Mouse (Mus musculus): ENCODE measurements around the gene Lipo3. TPM values are rescaled to one million over a fixed set of nuclear protein-coding genes. Genes with fewer than 3 reads are reported as not detected.
"Not testable (repeated sequence)": the region's sequence is repeated elsewhere in the genome, so short reads cannot be mapped to it uniquely, and the experiment has no call there.

Lipo3 gene
- polyA plus RNA-seq (2012; ENCODE audit: insufficient read depth, low replicate concordance) = not detected in 2 replicates

DNA sequence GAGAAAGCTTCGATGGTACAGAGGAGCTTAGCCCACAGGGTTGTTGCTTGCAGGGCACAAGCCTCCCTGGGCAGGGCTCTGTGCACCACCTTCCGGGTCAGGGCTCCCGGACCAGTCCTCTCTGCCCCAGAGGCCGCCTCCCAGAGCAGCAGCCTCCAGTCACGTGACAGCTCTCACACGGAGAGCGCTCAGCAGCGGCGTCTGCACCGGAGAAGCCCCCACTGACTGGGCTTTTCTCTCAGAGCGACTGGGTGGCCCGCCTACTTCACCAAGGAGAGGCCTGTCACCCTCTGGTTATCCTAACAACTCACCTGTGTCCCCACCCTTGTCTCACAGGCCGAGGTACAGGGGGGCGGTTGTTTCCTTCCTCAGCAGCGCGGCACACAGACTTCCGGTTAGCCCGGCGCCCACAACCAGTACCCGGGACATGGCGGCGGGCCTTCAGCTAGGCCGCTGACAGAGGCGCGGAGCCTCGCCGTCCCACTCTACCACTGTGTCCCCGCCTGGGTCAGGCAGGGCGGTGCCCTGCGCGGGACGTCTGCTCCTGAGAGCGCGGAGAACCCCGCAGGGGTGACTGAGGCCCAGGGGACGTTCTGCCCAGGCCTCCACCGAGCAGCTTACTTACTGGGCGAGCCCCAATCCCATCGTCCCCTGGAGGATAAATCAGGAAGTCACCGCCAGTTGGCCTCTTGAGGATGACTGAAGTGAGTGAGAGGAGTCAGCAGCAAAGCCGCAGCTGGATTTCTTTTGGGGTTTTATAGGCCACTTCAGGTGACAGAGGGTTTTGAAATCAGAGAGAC lies at the start of gene Lipo3:
Gene Lipo3 (minus strand): TSS at position 665 of the 800 bp plus-strand sequence.
- H3K4me3 ChIP-seq (replicated peaks); H3K36me3 ChIP-seq (replicated peaks; ENCODE audit: low read length); H3K27me3 ChIP-seq (replicated peaks); H3K4me1 ChIP-seq; H3K9me3 ChIP-seq: not testable (repeated sequence)

DNA sequence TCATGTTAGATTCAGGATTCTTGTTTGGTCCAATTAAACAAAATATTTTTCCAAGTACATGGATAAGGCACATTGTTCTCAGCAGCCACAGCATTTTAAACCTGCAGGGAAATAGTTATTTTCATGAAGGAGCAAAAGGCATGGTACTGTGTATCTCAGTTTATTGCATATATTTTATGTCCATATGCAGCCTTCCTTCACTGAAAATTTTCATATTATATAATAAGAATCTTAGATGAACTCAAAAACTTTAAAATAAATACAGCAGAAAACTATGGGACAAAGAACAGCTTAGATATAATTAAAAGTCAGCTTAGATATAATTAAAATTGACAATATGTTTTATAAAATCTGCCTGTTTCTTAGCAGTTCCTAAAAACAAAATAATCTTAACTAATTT lies 25.6 kb upstream of the Lipo3 start, which contains the start of gene Lipo1:
Gene Lipo1 (minus strand): TSS at position 101 of the 400 bp plus-strand sequence.
- H3K4me1 ChIP-seq; H3K4me3 ChIP-seq (replicated peaks); H3K9me3 ChIP-seq; H3K36me3 ChIP-seq (replicated peaks; ENCODE audit: low read length); H3K27me3 ChIP-seq (replicated peaks): not testable (repeated sequence)

DNA sequence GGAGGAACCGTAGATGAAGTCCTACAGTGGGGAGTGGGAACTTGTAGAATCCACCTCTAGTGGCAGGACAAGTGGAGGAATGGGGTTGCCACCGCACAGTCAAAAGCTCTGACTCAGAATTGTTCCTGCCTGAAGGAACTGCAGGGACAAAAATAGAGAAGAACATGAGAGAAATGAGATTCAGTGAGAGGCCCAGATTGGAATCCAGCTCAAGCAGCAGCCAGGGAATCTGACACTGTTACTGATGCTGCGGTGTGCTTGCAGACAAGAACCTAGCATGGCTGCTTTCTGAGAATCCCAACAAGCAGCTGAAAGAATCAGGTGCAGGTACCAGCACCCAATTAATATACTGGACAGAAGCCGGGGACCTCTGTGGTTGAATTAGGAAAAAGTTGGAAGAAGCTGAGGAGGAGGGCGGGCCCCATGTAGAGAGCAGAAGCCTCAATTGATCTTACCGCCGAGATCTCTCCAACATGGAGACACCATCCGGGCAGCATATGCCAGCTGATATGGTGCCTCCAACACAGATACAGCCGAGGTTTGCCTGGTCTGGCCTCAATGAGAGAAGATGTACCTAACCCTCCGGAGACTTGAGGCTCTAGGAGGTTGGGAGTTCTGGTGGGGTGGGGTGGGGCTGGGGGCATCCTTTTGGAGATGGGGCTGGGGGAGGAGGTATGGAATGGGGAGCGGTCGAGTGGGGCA lies 25.0 kb upstream of the Lipo3 start:
- Histone ChIP-seq H3K27me3 (replicated peaks) (no peaks in the 10 kb centered on the region), H3K4me3 (replicated peaks) (no peak overlapping the region), H3K4me1 (no peaks in the 10 kb centered on the region), H3K36me3 (replicated peaks; ENCODE audit: low read length) (no peaks in the 10 kb centered on the region), H3K9me3 (no peaks in the 10 kb centered on the region)
- TF ChIP-seq GATA1 (IDR thresholded peaks at IDR 0.05; ENCODE audit: borderline replicate concordance, low read length) = no peak
- TF ChIP-seq FLI1 (IDR thresholded peaks at IDR 0.05; ENCODE audit: low read length) = no peak

DNA sequence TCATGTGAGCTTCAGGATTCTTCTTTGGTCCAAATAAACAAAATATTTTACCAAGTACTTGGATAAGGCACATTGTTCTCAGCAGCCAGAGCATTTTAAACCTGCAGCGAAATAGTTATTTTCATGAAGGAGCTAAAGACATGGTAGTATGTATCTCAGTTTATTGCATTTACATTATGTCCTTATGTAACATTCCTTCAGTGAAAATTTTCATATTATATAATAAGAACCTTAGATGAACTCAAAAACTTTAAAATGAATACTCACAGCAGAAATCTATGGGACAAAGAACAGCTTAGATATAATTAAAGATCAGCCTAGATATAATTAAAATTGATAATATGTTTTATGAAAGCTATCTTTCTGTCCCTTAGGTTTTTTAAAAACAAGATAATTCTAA lies 10.5 kb downstream of the Lipo3 start, which contains the start of gene Lipo2:
Gene Lipo2 (minus strand): TSS at position 101 of the 400 bp plus-strand sequence.
- not testable (repeated sequence) for H3K9me3 ChIP-seq; H3K36me3 ChIP-seq (replicated peaks; ENCODE audit: low read length); H3K4me1 ChIP-seq; H3K27me3 ChIP-seq (replicated peaks); H3K4me3 ChIP-seq (replicated peaks)

DNA sequence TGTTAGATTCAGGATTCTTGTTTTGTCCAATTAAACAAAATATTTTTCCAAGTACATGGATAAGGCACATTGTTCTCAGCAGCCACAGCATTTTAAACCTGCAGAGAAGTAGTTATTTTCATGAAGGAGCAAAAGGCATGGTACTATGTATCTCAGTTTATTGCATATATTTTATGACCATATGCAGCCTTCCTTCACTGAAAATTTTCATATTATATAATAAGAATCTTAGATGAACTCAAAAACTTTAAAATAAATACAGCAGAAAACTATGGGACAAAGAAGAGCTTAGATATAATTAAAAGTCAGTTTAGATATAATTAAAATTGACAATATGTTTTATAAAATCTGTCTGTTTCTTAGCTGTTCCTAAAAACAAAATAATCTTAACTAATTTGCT lies 136.6 kb downstream of the Lipo3 start, which contains the start of gene Gm8978:
Gene Gm8978 (minus strand): TSS at position 101 of the 400 bp plus-strand sequence.
- H3K4me1 ChIP-seq; H3K27me3 ChIP-seq (replicated peaks): not testable (repeated sequence)

DNA sequence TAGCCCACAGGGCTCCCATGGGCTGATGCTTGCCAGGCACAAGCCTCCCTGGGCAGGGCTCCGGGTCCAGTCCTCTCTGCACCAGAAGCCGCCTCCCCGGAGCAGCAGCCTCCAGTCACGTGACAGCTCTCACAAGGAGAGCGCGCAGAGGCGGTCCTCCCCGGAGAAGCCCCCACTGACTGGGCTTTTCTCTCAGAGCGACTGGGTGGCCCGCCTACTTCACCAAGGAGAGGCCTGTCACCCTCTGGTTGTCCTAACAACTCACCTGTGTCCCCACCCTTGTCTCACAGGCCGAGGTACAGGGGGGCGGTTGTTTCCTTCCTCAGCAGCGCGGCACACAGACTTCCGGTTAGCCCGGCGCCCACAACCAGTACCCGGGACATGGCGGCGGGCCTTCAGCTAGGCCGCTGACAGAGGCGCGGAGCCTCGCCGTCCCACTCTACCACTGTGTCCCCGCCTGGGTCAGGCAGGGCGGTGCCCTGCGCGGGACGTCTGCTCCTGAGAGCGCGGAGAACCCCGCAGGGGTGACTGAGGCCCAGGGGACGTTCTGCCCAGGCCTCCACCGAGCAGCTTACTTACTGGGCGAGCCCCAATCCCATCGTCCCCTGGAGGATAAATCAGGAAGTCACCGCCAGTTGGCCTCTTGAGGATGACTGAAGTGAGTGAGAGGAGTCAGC lies 172.0 kb downstream of the Lipo3 start:
- H3K4me1 ChIP-seq; H3K27me3 ChIP-seq (replicated peaks); H3K36me3 ChIP-seq (replicated peaks; ENCODE audit: low read length); H3K9me3 ChIP-seq; H3K4me3 ChIP-seq (replicated peaks): not testable (repeated sequence)

More for the DNA sequence above, 136.6 kb downstream of the Lipo3 start, which contains the start of gene Gm8978:
- not testable (repeated sequence) for H3K36me3 ChIP-seq (replicated peaks; ENCODE audit: low read length); H3K4me3 ChIP-seq (replicated peaks); H3K9me3 ChIP-seq

DNA sequence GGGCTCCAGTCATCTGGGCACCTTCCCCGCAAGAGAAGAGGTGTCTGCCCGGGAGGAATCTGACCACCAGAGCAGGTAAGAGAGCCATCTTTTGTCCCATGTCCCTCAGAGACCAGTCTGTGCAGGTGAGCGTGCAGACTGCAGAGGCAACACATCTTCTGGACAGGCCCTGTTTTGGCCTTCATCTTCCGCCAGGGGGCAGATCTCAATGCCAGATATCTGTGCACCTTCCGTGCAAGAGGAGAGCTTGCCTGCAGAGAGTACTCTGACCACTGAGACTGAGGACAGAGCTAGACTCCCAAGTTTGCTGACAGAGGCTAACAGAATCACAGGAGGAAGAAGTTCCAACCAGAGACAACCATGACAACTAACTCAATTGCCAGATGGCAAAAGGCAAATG lies 193.2 kb downstream of the Lipo3 start:
- H3K36me3 ChIP-seq (replicated peaks; ENCODE audit: low read length); H3K27me3 ChIP-seq (replicated peaks); H3K4me3 ChIP-seq (replicated peaks); H3K4me1 ChIP-seq; H3K9me3 ChIP-seq: not testable (repeated sequence)

DNA sequence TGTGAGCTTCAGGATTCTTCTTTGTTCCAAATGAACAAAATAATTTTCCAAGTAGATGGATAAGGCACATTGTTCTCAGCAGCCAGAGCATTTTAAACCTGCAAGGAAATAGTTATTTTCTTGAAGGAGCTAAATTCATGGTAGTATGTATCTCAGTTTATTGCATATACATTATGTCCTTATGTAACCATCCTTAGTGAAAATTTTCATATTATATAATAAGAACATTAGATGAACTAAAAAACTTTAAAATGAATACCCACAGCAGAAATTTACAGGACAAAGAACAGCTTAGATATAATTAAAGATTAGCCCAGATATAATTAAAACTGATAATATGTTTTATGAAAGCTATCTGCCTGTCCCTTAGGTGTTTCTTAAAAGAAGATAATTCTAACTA lies 244.1 kb downstream of the Lipo3 start, which contains the start of gene Lipo4:
Gene Lipo4 (minus strand): TSS at position 101 of the 400 bp plus-strand sequence.
- no peak for TF ChIP-seq GATA1 (IDR thresholded peaks at IDR 0.05; ENCODE audit: borderline replicate concordance, low read length)
- TF ChIP-seq FLI1 (IDR thresholded peaks at IDR 0.05; ENCODE audit: low read length) = no peak
- Histone ChIP-seq H3K4me1 (no peaks in the 10 kb centered on the region), H3K36me3 (replicated peaks; ENCODE audit: low read length) (no peaks in the 10 kb centered on the region), H3K4me3 (replicated peaks) (no peak within 1 kb of the TSS), H3K27me3 (replicated peaks) (no peaks in the 10 kb centered on the region), H3K9me3 (no peaks in the 10 kb centered on the region)

Other genes with a start within 250 kb of the Lipo3 start
- not detected in 2 replicates for gene Lipo4, start 244.2 kb downstream of the Lipo3 start, polyA plus RNA-seq (2012; ENCODE audit: insufficient read depth, low replicate concordance)
- gene Gm8978, start 136.7 kb downstream of the Lipo3 start, polyA plus RNA-seq (2012; ENCODE audit: insufficient read depth, low replicate concordance) = not detected in 2 replicates
- not detected in 2 replicates for gene Lipo2, start 10.6 kb downstream of the Lipo3 start, polyA plus RNA-seq (2012; ENCODE audit: insufficient read depth, low replicate concordance)
- gene Lipo1, start 25.5 kb upstream of the Lipo3 start, polyA plus RNA-seq (2012; ENCODE audit: insufficient read depth, low replicate concordance) = not detected in 2 replicates
- 1.2 TPM in 1 of 2 replicates, not detected in the other for gene Lipf, start 199.2 kb upstream of the Lipo3 start, polyA plus RNA-seq (2012; ENCODE audit: insufficient read depth, low replicate concordance)
- not detected in 2 replicates for gene Lipk, start 246.3 kb upstream of the Lipo3 start, polyA plus RNA-seq (2012; ENCODE audit: insufficient read depth, low replicate concordance)